Mouse (Mus musculus): ENCODE measurements around the gene Abcg1. TPM values are rescaled to one million over a fixed set of nuclear protein-coding genes. Genes with fewer than 3 reads are reported as not detected.

Abcg1 gene
- polyA plus RNA-seq, 1 experiment from 2014 or later: 21.8 TPM

GRCm38 (mm10) chr17:31057891-31058744, 643 bp downstream of the Abcg1 start:
- peak overlapping the region; percentile 82 for H3K4me3 ChIP-seq (replicated peaks)
- H3K27me3 ChIP-seq: peaks cover 11% of the 10 kb centered on the region; the same call in 1 of the 2 replicates
- ATAC-seq: peak; percentile 62
- WGBS: under 1% methylated on average over 30 of the region's 31 CpGs
- no peaks in the 10 kb centered on the region for H3K36me3 ChIP-seq
- peak overlapping the region; percentile 89 for H3K27ac ChIP-seq
- peak overlapping the region; percentile 95 for H3K4me2 ChIP-seq (replicated peaks)
- peaks cover 46% of the 10 kb centered on the region for H3K4me1 ChIP-seq (replicated peaks)
- H3K9me3 ChIP-seq: peaks cover 5% of the 10 kb centered on the region
- peak overlapping the region; percentile 71 for H3K9ac ChIP-seq (replicated peaks)

- Histone ChIP-seq H3K9ac (replicated peaks) (peak overlapping the region; percentile 71), H3K4me2 (replicated peaks) (peak overlapping the region; percentile 95), H3K27me3 (peaks cover 11% of the 10 kb centered on the region; the same call in 1 of the 2 replicates), H3K4me3 (replicated peaks) (peak overlapping the region; percentile 82), H3K9me3 (peaks cover 1% of the 10 kb centered on the region; the same call in 1 of the 2 replicates), H3K4me1 (replicated peaks) (peaks cover 46% of the 10 kb centered on the region), H3K27ac (peak overlapping the region; percentile 89), H3K36me3 (no peaks in the 10 kb centered on the region)
- ATAC-seq: peak; percentile 32
- 2% methylated on average over 13 of the region's 13 CpGs for WGBS
Measured at GRCm38 (mm10) chr17:31058745-31059085, 1.2 kb downstream of the Abcg1 start.

GRCm38 (mm10) chr17:31060196-31060587, 2.7 kb downstream of the Abcg1 start:
- H3K9ac ChIP-seq (replicated peaks): 0 out of 2 replicates have a peak overlapping the region, but pooled peaks have one; percentile 7
- H3K4me2 ChIP-seq (replicated peaks): peak overlapping the region; percentile 95
- peaks cover 11% of the 10 kb centered on the region; the same call in 1 of the 2 replicates for H3K27me3 ChIP-seq
- H3K4me3 ChIP-seq (replicated peaks): no peak overlapping the region
- no peak for ATAC-seq
- WGBS: 77% methylated on average over 4 of the region's 4 CpGs
- H3K36me3 ChIP-seq: peaks cover 8% of the 10 kb centered on the region
- H3K9me3 ChIP-seq: no peaks in the 10 kb centered on the region
- H3K4me1 ChIP-seq (replicated peaks): peaks cover 46% of the 10 kb centered on the region
- H3K27ac ChIP-seq: peak overlapping the region; percentile 20; the same call in 1 of the 2 replicates

GRCm38 (mm10) chr17:31060588-31061345, 3.3 kb downstream of the Abcg1 start:
- H3K27me3 ChIP-seq: peaks cover 5% of the 10 kb centered on the region; the same call in 1 of the 2 replicates
- H3K27ac ChIP-seq: no peak overlapping the region
- peak overlapping the region; percentile 95 for H3K4me2 ChIP-seq (replicated peaks)
- peaks cover 46% of the 10 kb centered on the region for H3K4me1 ChIP-seq (replicated peaks)
- H3K9ac ChIP-seq (replicated peaks): peak overlapping the region; percentile 32; the same call in 1 of the 2 replicates
- H3K4me3 ChIP-seq (replicated peaks): no peak overlapping the region
- WGBS: 58% methylated on average over 13 of the region's 13 CpGs
- no peak for ATAC-seq
- peaks cover 13% of the 10 kb centered on the region for H3K36me3 ChIP-seq
- no peaks in the 10 kb centered on the region for H3K9me3 ChIP-seq

GRCm38 (mm10) chr17:31061346-31062095, 4.0 kb downstream of the Abcg1 start:
- 72% methylated on average over 3 of the region's 3 CpGs for WGBS
- no peaks in the 10 kb centered on the region for H3K9me3 ChIP-seq
- no peak overlapping the region for H3K4me2 ChIP-seq (replicated peaks)
- H3K27ac ChIP-seq: no peak overlapping the region
- H3K4me1 ChIP-seq (replicated peaks): peaks cover 46% of the 10 kb centered on the region
- no peak overlapping the region for H3K9ac ChIP-seq (replicated peaks)
- 0 out of 2 replicates have a peak, but pooled peaks cover 4% of the 10 kb centered on the region for H3K27me3 ChIP-seq
- no peak for ATAC-seq
- no peak overlapping the region for H3K4me3 ChIP-seq (replicated peaks)
- H3K36me3 ChIP-seq: peaks cover 18% of the 10 kb centered on the region

- Histone ChIP-seq H3K4me1 (replicated peaks) (peaks cover 31% of the 10 kb centered on the region), H3K9me3 (no peaks in the 10 kb centered on the region), H3K36me3 (peaks cover 32% of the 10 kb centered on the region), H3K4me3 (replicated peaks) (no peak overlapping the region), H3K4me2 (replicated peaks) (no peak overlapping the region), H3K27me3 (no peaks in the 10 kb centered on the region), H3K9ac (replicated peaks) (no peak overlapping the region), H3K27ac (no peak overlapping the region)
- 86% methylated on average over 6 of the region's 6 CpGs for WGBS
- no peak for ATAC-seq
Measured at GRCm38 (mm10) chr17:31066058-31066457, 8.6 kb downstream of the Abcg1 start.

GRCm38 (mm10) chr17:31067051-31067450, 9.6 kb downstream of the Abcg1 start:
- Histone ChIP-seq H3K36me3 (peaks cover 32% of the 10 kb centered on the region), H3K4me3 (replicated peaks) (no peak overlapping the region), H3K9me3 (no peaks in the 10 kb centered on the region), H3K27me3 (no peaks in the 10 kb centered on the region), H3K9ac (replicated peaks) (no peak overlapping the region), H3K27ac (no peak overlapping the region), H3K4me1 (replicated peaks) (peaks cover 31% of the 10 kb centered on the region), H3K4me2 (replicated peaks) (no peak overlapping the region)
- ATAC-seq: no peak
- WGBS: 89% methylated on average over 11 of the region's 11 CpGs

- Histone ChIP-seq H3K27me3 (no peaks in the 10 kb centered on the region), H3K4me1 (replicated peaks) (peaks cover 51% of the 10 kb centered on the region), H3K4me3 (replicated peaks) (no peak overlapping the region), H3K36me3 (peaks cover 32% of the 10 kb centered on the region), H3K9me3 (no peaks in the 10 kb centered on the region), H3K9ac (replicated peaks) (no peak overlapping the region), H3K27ac (no peak overlapping the region; the same call in 1 of the 2 replicates), H3K4me2 (replicated peaks) (no peak overlapping the region)
- WGBS: 77% methylated on average over 6 of the region's 6 CpGs
- ATAC-seq: no peak
Measured at GRCm38 (mm10) chr17:31069121-31069520, 11.6 kb downstream of the Abcg1 start.

GRCm38 (mm10) chr17:31069845-31070244, 12.4 kb downstream of the Abcg1 start:
- H3K4me1 ChIP-seq (replicated peaks): peaks cover 58% of the 10 kb centered on the region
- H3K27ac ChIP-seq: no peak overlapping the region
- H3K4me2 ChIP-seq (replicated peaks): no peak overlapping the region
- ATAC-seq: no peak
- H3K27me3 ChIP-seq: no peaks in the 10 kb centered on the region
- H3K9me3 ChIP-seq: no peaks in the 10 kb centered on the region
- peaks cover 25% of the 10 kb centered on the region for H3K36me3 ChIP-seq
- 91% methylated on average over 4 of the region's 4 CpGs for WGBS
- H3K9ac ChIP-seq (replicated peaks): no peak overlapping the region
- H3K4me3 ChIP-seq (replicated peaks): no peak overlapping the region

GRCm38 (mm10) chr17:31070403-31071185, 13.1 kb downstream of the Abcg1 start:
- no peak overlapping the region for H3K4me3 ChIP-seq (replicated peaks)
- H3K4me2 ChIP-seq (replicated peaks): no peak overlapping the region
- H3K36me3 ChIP-seq: peaks cover 20% of the 10 kb centered on the region
- H3K27me3 ChIP-seq: no peaks in the 10 kb centered on the region
- 53% methylated on average over 6 of the region's 6 CpGs for WGBS
- no peak for ATAC-seq
- H3K27ac ChIP-seq: peak overlapping the region; percentile 45
- no peaks in the 10 kb centered on the region for H3K9me3 ChIP-seq
- H3K9ac ChIP-seq (replicated peaks): no peak overlapping the region
- H3K4me1 ChIP-seq (replicated peaks): peaks cover 66% of the 10 kb centered on the region
